Mouse (Mus musculus) lung, embryonic 14.5 days (tissue): ENCODE results near the gene Npas4. TPM values are rescaled to one million over a fixed set of nuclear protein-coding genes. Genes with fewer than 3 reads are reported as not detected.
A peak's percentile ranks its signal among the peaks of the same experiment; 100 is the strongest.

ENCODE experiments used
- ATAC-seq: fragments of 200-750 bp; cut with Nextera tagmentation; 2 replicates; pipeline ENCODE4 v1.8.0; 2017; ENCODE audit warnings: mild to moderate bottlenecking, moderate TSS enrichment, moderate library complexity; ENCODE audit not compliant: insufficient read depth
- DNase-seq: peaks from one replicate; pipeline ENCODE4 v3.0.0-alpha.2; 2015
- H3K27ac ChIP-seq: fragments of 300-500 bp; sonication (generic); 2 replicates; pipeline ENCODE4 v1.5.1; 2014; ENCODE audit warnings: low read depth, mild to moderate bottlenecking, moderate library complexity
- H3K27me3 ChIP-seq: fragments of 300-500 bp; sonication (generic); 2 replicates; pipeline ENCODE4 v1.6.1; 2014; ENCODE audit warnings: low read length, control low read depth; ENCODE audit not compliant: insufficient read depth
- H3K36me3 ChIP-seq: fragments of 300-500 bp; sonication (generic); 2 replicates; pipeline ENCODE4 v1.6.1; 2014; ENCODE audit warnings: control low read depth; ENCODE audit not compliant: insufficient read depth
- H3K4me1 ChIP-seq: fragments of 300-500 bp; sonication (generic); 2 replicates; pipeline ENCODE4 v1.6.1; 2014; ENCODE audit warnings: antibody characterized with exemption, control low read depth; ENCODE audit not compliant: insufficient read depth
- H3K4me2 ChIP-seq: fragments of 300-500 bp; sonication (generic); 2 replicates; pipeline ENCODE4 v1.6.1; 2014; ENCODE audit warnings: mild to moderate bottlenecking
- H3K4me3 ChIP-seq: fragments of 300-500 bp; sonication (generic); 2 replicates; pipeline ENCODE4 v1.5.1; 2014; ENCODE audit warnings: low read depth, low read length
- H3K9ac ChIP-seq: fragments of 300-500 bp; sonication (generic); 2 replicates; pipeline ENCODE4 v1.6.1; 2014
- H3K9me3 ChIP-seq: fragments of 300-500 bp; sonication (generic); 2 replicates; pipeline ENCODE4 v1.6.1; 2016; ENCODE audit warnings: low read depth, low read length, control low read depth
- CTCF ChIP-seq: IDR thresholded peaks from 2 replicates; pipeline ENCODE4 v1.5.1; 2016; ENCODE audit warnings: antibody characterized with exemption, low read depth
- WGBS: fragments of 180-500 bp; shearing (Covaris S2); extraction: QIAGEN DNeasy Blood & Tissue Kit; methylation state at CpG from one replicate; pipeline ENCODE4 v1.1.7; 2014; 5-methylcytosine and 5-hydroxymethylcytosine counted together
- polyA plus RNA-seq: library from polyadenylated mRNA; unstranded; fragments of >200 nt; fragmentation: Nextera tagmentation; extraction: Ambion mirVana; gene quantifications from 2 replicates; pipeline ENCODE4 v1.2.1, GENCODE M21; 2014

Npas4 gene
- polyA plus RNA-seq, 1 experiment from 2014 or later: not detected

GRCm38 (mm10) chr19:4992904-4993303 is 2.8 kb upstream of the Npas4 start:
- no peak overlapping the region; the same call in 1 of the 2 replicates for H3K4me2 ChIP-seq
- no peak overlapping the region for H3K4me3 ChIP-seq
- H3K36me3 ChIP-seq: no peaks in the 10 kb centered on the region
- TF ChIP-seq CTCF: no peak
- no peak overlapping the region for H3K9ac ChIP-seq
- no peaks in the 10 kb centered on the region for H3K4me1 ChIP-seq
- 6% methylated on average over 9 of the region's 9 CpGs for WGBS
- DNase-seq (peak; percentile 56), ATAC-seq (0 out of 2 replicates have a peak, but pooled peaks have one; percentile 49)
- no peak overlapping the region for H3K27ac ChIP-seq
- H3K27me3 ChIP-seq: peaks cover 31% of the 10 kb centered on the region
- no peaks in the 10 kb centered on the region for H3K9me3 ChIP-seq

DNA sequence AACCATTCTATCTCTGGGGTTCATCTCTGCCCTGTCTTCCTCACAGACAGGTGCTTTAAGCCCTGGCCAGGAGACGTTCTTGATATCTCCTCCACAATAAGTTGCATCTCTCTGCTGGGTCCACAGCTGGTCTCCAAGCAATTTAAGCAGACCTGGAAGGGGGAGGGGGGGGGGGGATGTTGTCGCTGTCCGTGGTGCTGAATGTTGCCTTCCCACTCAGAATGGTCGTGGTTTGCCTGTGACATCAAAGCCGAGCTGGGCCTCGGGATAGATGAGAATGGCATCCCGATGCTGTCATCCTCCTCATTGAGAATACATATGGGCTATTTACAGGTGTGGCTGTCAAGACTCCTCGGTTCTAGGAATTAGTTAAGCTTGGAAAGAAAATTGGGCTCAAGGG is 2.3 kb upstream of the Npas4 start:
- Histone ChIP-seq H3K9me3 (no peaks in the 10 kb centered on the region), H3K4me1 (no peaks in the 10 kb centered on the region), H3K36me3 (no peaks in the 10 kb centered on the region), H3K27ac (no peak overlapping the region), H3K4me2 (no peak overlapping the region; the same call in 1 of the 2 replicates), H3K27me3 (peaks cover 31% of the 10 kb centered on the region), H3K4me3 (no peak overlapping the region), H3K9ac (no peak overlapping the region)
- DNase-seq: peak; percentile 39
- 7% methylated on average over 8 of the region's 8 CpGs for WGBS
- TF ChIP-seq CTCF: no peak
- no peak for ATAC-seq

GRCm38 (mm10) chr19:4990716-4991115 is 600 bp upstream of the Npas4 start:
- Histone ChIP-seq H3K4me2 (no peak overlapping the region), H3K36me3 (no peaks in the 10 kb centered on the region), H3K27me3 (peaks cover 31% of the 10 kb centered on the region), H3K4me3 (no peak overlapping the region), H3K9me3 (no peaks in the 10 kb centered on the region), H3K9ac (no peak overlapping the region), H3K4me1 (no peaks in the 10 kb centered on the region), H3K27ac (no peak overlapping the region)
- WGBS: under 1% methylated on average over 22 of the region's 22 CpGs
- TF ChIP-seq CTCF: no peak
- ATAC-seq: no peak
- peak; percentile 28 for DNase-seq

GRCm38 (mm10) chr19:4989434-4990255 is 471 bp downstream of the Npas4 start:
- no peak for ATAC-seq
- H3K4me3 ChIP-seq: no peak overlapping the region

GRCm38 (mm10) chr19:4989013-4989412 is 1.1 kb downstream of the Npas4 start:
- H3K36me3 ChIP-seq: no peaks in the 10 kb centered on the region
- ATAC-seq (peak; percentile 47; the same call in 1 of the 2 replicates), DNase-seq (peak; percentile 97)
- H3K4me2 ChIP-seq: no peak overlapping the region
- H3K27me3 ChIP-seq: peaks cover 38% of the 10 kb centered on the region
- 2% methylated on average over 13 of the region's 13 CpGs for WGBS
- no peak overlapping the region for H3K4me3 ChIP-seq
- no peaks in the 10 kb centered on the region for H3K9me3 ChIP-seq
- no peak overlapping the region for H3K9ac ChIP-seq
- no peak overlapping the region for H3K27ac ChIP-seq
- H3K4me1 ChIP-seq: no peaks in the 10 kb centered on the region
- peak; percentile 33; the same call in 1 of the 2 replicates for TF ChIP-seq CTCF

More at GRCm38 (mm10) chr19:4989434-4990255, 471 bp downstream of the Npas4 start:
- WGBS: 20% methylated on average over 44 of the region's 47 CpGs
- DNase-seq: no peak
- Histone ChIP-seq H3K9ac (no peak overlapping the region), H3K36me3 (no peaks in the 10 kb centered on the region), H3K27ac (no peak overlapping the region), H3K4me2 (no peak overlapping the region), H3K27me3 (peaks cover 31% of the 10 kb centered on the region), H3K9me3 (no peaks in the 10 kb centered on the region), H3K4me1 (no peaks in the 10 kb centered on the region)
- TF ChIP-seq CTCF: no peak

GRCm38 (mm10) chr19:4981767-4982166 is 8.3 kb downstream of the Npas4 start:
- Histone ChIP-seq H3K9ac (no peak overlapping the region), H3K9me3 (no peaks in the 10 kb centered on the region), H3K4me2 (no peak overlapping the region), H3K4me1 (no peaks in the 10 kb centered on the region), H3K36me3 (no peaks in the 10 kb centered on the region), H3K27me3 (peaks cover 15% of the 10 kb centered on the region; the same call in 1 of the 2 replicates), H3K4me3 (no peak overlapping the region), H3K27ac (no peak overlapping the region)
- peak; percentile 77 for TF ChIP-seq CTCF
- DNase-seq (peak; percentile 82), ATAC-seq (no peak)

DNA sequence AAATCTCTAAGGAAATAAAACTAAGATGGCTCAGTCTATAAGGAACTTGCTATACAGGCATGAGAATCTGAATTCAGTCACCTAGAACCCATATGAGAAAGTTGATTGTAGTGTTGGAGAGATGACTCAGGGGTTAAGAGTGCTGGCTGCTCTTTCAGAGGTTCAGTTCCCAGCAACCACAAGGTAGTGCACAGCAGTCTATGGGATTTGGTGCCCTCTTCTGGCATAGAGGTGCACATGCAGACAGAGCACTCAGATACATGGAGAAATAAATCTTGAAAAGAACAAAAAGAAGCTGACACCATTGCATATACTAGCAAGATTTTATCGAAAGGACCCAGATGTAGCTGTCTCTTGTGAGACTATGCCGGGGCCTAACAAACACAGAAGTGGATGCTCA is 21.9 kb downstream of the Npas4 start:
- H3K4me2 ChIP-seq: no peak overlapping the region
- no peak overlapping the region for H3K4me3 ChIP-seq
- 88% methylated on average over 2 of the region's 2 CpGs for WGBS
- no peak overlapping the region for H3K9ac ChIP-seq
- no peak overlapping the region for H3K27ac ChIP-seq
- no peaks in the 10 kb centered on the region for H3K27me3 ChIP-seq
- DNase-seq (peak; percentile 52), ATAC-seq (no peak)
- TF ChIP-seq CTCF: peak; percentile 57
- no peaks in the 10 kb centered on the region for H3K4me1 ChIP-seq
- peaks cover 22% of the 10 kb centered on the region for H3K36me3 ChIP-seq
- no peaks in the 10 kb centered on the region for H3K9me3 ChIP-seq
